In genomic region chrX:70362985-70363384, GRCm38 (mm10) we compare ENCODE assay signal across 11 mouse cellular contexts. TPM values are rescaled to one million over a fixed set of nuclear protein-coding genes. Genes with fewer than 3 reads are reported as not detected.
DNase-seq lines count a peak whose midpoint lies in the region; ATAC-seq lines count a peak whose summit lies in the region.
"Had no signal": no experiment of that assay in that cellular context is flagged by ENCODE, and none has a peak within 500 bp of the region (broad histone marks: within the 10 kb centered on the region; RNA-seq: fewer than 3 reads in every experiment).

No protein-coding gene starts in this region.

- H3K4me2 ChIP-seq in forebrain, embryonic 13.5 days: peak overlapping the region; percentile 54
- peak overlapping the region; percentile 64 for H3K4me2 ChIP-seq in hindbrain, embryonic 14.5 days (replicated peaks)
- H3K4me2 ChIP-seq in neural tube, embryonic 15.5 days: peak overlapping the region; percentile 55

- DNase-seq in forebrain, embryonic 10.5 days (ENCODE audit: extremely low spot score, low spot score): no peak
- peak; percentile 35 for DNase-seq in lung, postnatal 36 days
- no peak for DNase-seq in lung, postnatal 14 days
- no peak for DNase-seq in hindbrain, embryonic 14.5 days (ENCODE audit: low spot score)
- no peak for DNase-seq in yolk sac, embryonic 10.5 days (ENCODE audit: low spot score)
- DNase-seq in cerebellum, postnatal 10 days: no peak
- DNase-seq: adrenal gland, postnatal 14 days; gastrocnemius, postnatal 10 days; kidney, postnatal 36 days had no signal

- no peaks in the 10 kb centered on the region for H3K9me3 ChIP-seq in forebrain, embryonic 13.5 days (replicated peaks)
- no peaks in the 10 kb centered on the region for H3K9me3 ChIP-seq in forebrain, embryonic 10.5 days
- H3K9me3 ChIP-seq in hindbrain, embryonic 14.5 days (ENCODE audit: control insufficient read depth, low read length): no peaks in the 10 kb centered on the region
- H3K9me3 ChIP-seq in neural tube, embryonic 15.5 days (replicated peaks): no peaks in the 10 kb centered on the region

- H3K27ac ChIP-seq in forebrain, embryonic 13.5 days: no peak overlapping the region
- H3K27ac ChIP-seq in forebrain, embryonic 10.5 days: no peak overlapping the region
- no peak overlapping the region for H3K27ac ChIP-seq in hindbrain, embryonic 14.5 days
- no peak overlapping the region for H3K27ac ChIP-seq in neural tube, embryonic 15.5 days (replicated peaks)

- no peaks in the 10 kb centered on the region for H3K27me3 ChIP-seq in forebrain, embryonic 13.5 days
- H3K27me3 ChIP-seq in forebrain, embryonic 10.5 days (ENCODE audit: poor library complexity, severe bottlenecking): no peaks in the 10 kb centered on the region
- H3K27me3 ChIP-seq in hindbrain, embryonic 14.5 days (ENCODE audit: control insufficient read depth, insufficient read depth, low read length): no peaks in the 10 kb centered on the region
- H3K27me3 ChIP-seq in neural tube, embryonic 15.5 days (replicated peaks): no peaks in the 10 kb centered on the region

- 86% methylated on average over 7 of the region's 7 CpGs for WGBS in forebrain, embryonic 13.5 days
- WGBS in forebrain, embryonic 10.5 days: 99% methylated on average over 7 of the region's 7 CpGs
- 80% methylated on average over 7 of the region's 7 CpGs for WGBS in hindbrain, embryonic 14.5 days
- WGBS in neural tube, embryonic 15.5 days: 90% methylated on average over 7 of the region's 7 CpGs

- H3K36me3 ChIP-seq in forebrain, embryonic 13.5 days (ENCODE audit: poor library complexity, severe bottlenecking): peaks cover 20% of the 10 kb centered on the region
- peaks cover 23% of the 10 kb centered on the region for H3K36me3 ChIP-seq in forebrain, embryonic 10.5 days (replicated peaks)
- peaks cover 27% of the 10 kb centered on the region for H3K36me3 ChIP-seq in hindbrain, embryonic 14.5 days (replicated peaks; ENCODE audit: control insufficient read depth, insufficient read depth)
- peaks cover 18% of the 10 kb centered on the region for H3K36me3 ChIP-seq in neural tube, embryonic 15.5 days

- no peak overlapping the region for H3K9ac ChIP-seq in forebrain, embryonic 13.5 days
- no peak overlapping the region for H3K9ac ChIP-seq in hindbrain, embryonic 14.5 days
- H3K9ac ChIP-seq in neural tube, embryonic 15.5 days (replicated peaks): no peak overlapping the region

- ATAC-seq in forebrain, embryonic 13.5 days: no peak
- no peak for ATAC-seq in hindbrain, embryonic 14.5 days (ENCODE audit: low FRiP score)
- ATAC-seq in neural tube, embryonic 15.5 days (ENCODE audit: low FRiP score): no peak

- H3K4me3 ChIP-seq in forebrain, embryonic 13.5 days: peak overlapping the region; percentile 48; the same call in 1 of the 2 replicates
- no peak overlapping the region for H3K4me3 ChIP-seq in forebrain, embryonic 10.5 days
- peak overlapping the region; percentile 50 for H3K4me3 ChIP-seq in hindbrain, embryonic 14.5 days (replicated peaks; ENCODE audit: low read length)
- H3K4me3 ChIP-seq in neural tube, embryonic 15.5 days (replicated peaks): peak overlapping the region; percentile 49

- peaks cover 8% of the 10 kb centered on the region for H3K4me1 ChIP-seq in forebrain, embryonic 13.5 days
- H3K4me1 ChIP-seq in forebrain, embryonic 10.5 days: peaks cover 8% of the 10 kb centered on the region
- H3K4me1 ChIP-seq in hindbrain, embryonic 14.5 days (replicated peaks; ENCODE audit: control insufficient read depth, insufficient read depth, low read length): no peaks in the 10 kb centered on the region; the same call in 1 of the 2 replicates
- H3K4me1 ChIP-seq in neural tube, embryonic 15.5 days: peaks cover 11% of the 10 kb centered on the region

RNA-seq across cellular contexts. Expression of gene Ids, which starts 1.9 kb away (rescaled TPM):
- 10.1 and 10.3 TPM in 2 replicates for polyA plus RNA-seq in forebrain, embryonic 13.5 days (2015; fragmentation: Nextera tagmentation; extraction: Ambion mirVana)
- 1.6 and 1.9 TPM in 2 replicates for polyA plus RNA-seq in forebrain, embryonic 10.5 days (2016; fragmentation: Nextera tagmentation; extraction: Ambion mirVana)
- polyA plus RNA-seq in hindbrain, embryonic 14.5 days (2014; fragmentation: Nextera tagmentation; extraction: Ambion mirVana): 19.6 and 19.8 TPM in 2 replicates
- 12.4 and 15.6 TPM in 2 replicates for polyA plus RNA-seq in neural tube, embryonic 15.5 days (2015; fragmentation: Nextera tagmentation; extraction: Ambion mirVana)

RNA-seq across cellular contexts. Expression of gene 1110012L19Rik, which starts 22.7 kb away (rescaled TPM):
- 33.2 and 35.5 TPM in 2 replicates for polyA plus RNA-seq in forebrain, embryonic 13.5 days (2015; fragmentation: Nextera tagmentation; extraction: Ambion mirVana)
- polyA plus RNA-seq in forebrain, embryonic 10.5 days (2016; fragmentation: Nextera tagmentation; extraction: Ambion mirVana): 25.8 and 27.2 TPM in 2 replicates
- 38.0 and 40.9 TPM in 2 replicates for polyA plus RNA-seq in hindbrain, embryonic 14.5 days (2014; fragmentation: Nextera tagmentation; extraction: Ambion mirVana)
- 39.1 and 43.9 TPM in 2 replicates for polyA plus RNA-seq in neural tube, embryonic 15.5 days (2015; fragmentation: Nextera tagmentation; extraction: Ambion mirVana)
